Mouse (Mus musculus) hindbrain, embryonic 11.5 days (tissue): Measurements from ENCODE around the gene Scarf1. TPM values are rescaled to one million over a fixed set of nuclear protein-coding genes. Genes with fewer than 3 reads are reported as not detected.
A peak's percentile ranks its signal among the peaks of the same experiment; 100 is the strongest.

Source experiments
- ATAC-seq: fragments of 200-750 bp; cut with Nextera tagmentation; 2 replicates; pipeline ENCODE4 v1.8.0; 2017; ENCODE audit warnings: mild to moderate bottlenecking, moderate TSS enrichment, moderate library complexity; ENCODE audit not compliant: low FRiP score
- DNase-seq: peaks from one replicate; pipeline ENCODE4 v3.0.0-alpha.2; 2015; ENCODE audit warnings: low spot score
- H3K27ac ChIP-seq: fragments of 300-500 bp; sonication (generic); 2 replicates; pipeline ENCODE4 v1.5.1; 2014; ENCODE audit warnings: mild to moderate bottlenecking, low read depth, low read length
- H3K27me3 ChIP-seq: fragments of 300-500 bp; sonication (generic); 2 replicates; pipeline ENCODE4 v1.6.1; 2014; ENCODE audit warnings: mild to moderate bottlenecking, low read length, moderate library complexity, mixed read lengths; ENCODE audit not compliant: control insufficient read depth, insufficient read depth
- H3K36me3 ChIP-seq: fragments of 300-500 bp; sonication (generic); 2 replicates; pipeline ENCODE4 v1.6.1; 2014; ENCODE audit warnings: mild to moderate bottlenecking, low read length, moderate library complexity, mixed read lengths; ENCODE audit not compliant: control insufficient read depth, insufficient read depth
- H3K4me1 ChIP-seq: fragments of 300-500 bp; sonication (generic); replicated peaks from 2 replicates; pipeline ENCODE4 v1.6.1; 2014; ENCODE audit warnings: low read length, mixed read lengths; ENCODE audit not compliant: control insufficient read depth, insufficient read depth
- H3K4me2 ChIP-seq: fragments of 300-500 bp; sonication (generic); replicated peaks from 2 replicates; pipeline ENCODE4 v1.6.1; 2014; ENCODE audit warnings: mild to moderate bottlenecking, low read depth, low read length
- H3K4me3 ChIP-seq: fragments of 300-500 bp; sonication (generic); 2 replicates; pipeline ENCODE4 v1.5.1; 2014; ENCODE audit warnings: low read depth, low read length
- H3K9ac ChIP-seq: fragments of 300-500 bp; sonication (generic); 2 replicates; pipeline ENCODE4 v1.6.1; 2014; ENCODE audit warnings: low read depth, low read length
- H3K9me3 ChIP-seq: fragments of 300-500 bp; sonication (generic); 2 replicates; pipeline ENCODE4 v1.6.1; 2016; ENCODE audit warnings: low read length; ENCODE audit not compliant: control insufficient read depth
- WGBS: fragments of 180-500 bp; shearing (Covaris S2); extraction: QIAGEN DNeasy Blood & Tissue Kit; methylation state at CpG from one replicate; pipeline ENCODE4 v1.1.7; 2014; 5-methylcytosine and 5-hydroxymethylcytosine counted together
- polyA plus RNA-seq: library from polyadenylated mRNA; unstranded; fragments of >200 nt; fragmentation: Nextera tagmentation; extraction: Ambion mirVana; gene quantifications from 2 replicates; pipeline ENCODE4 v1.2.1, GENCODE M21; 2014

Gene Scarf1
- polyA plus RNA-seq, 1 experiment from 2014 or later: 3.4 TPM

DNA sequence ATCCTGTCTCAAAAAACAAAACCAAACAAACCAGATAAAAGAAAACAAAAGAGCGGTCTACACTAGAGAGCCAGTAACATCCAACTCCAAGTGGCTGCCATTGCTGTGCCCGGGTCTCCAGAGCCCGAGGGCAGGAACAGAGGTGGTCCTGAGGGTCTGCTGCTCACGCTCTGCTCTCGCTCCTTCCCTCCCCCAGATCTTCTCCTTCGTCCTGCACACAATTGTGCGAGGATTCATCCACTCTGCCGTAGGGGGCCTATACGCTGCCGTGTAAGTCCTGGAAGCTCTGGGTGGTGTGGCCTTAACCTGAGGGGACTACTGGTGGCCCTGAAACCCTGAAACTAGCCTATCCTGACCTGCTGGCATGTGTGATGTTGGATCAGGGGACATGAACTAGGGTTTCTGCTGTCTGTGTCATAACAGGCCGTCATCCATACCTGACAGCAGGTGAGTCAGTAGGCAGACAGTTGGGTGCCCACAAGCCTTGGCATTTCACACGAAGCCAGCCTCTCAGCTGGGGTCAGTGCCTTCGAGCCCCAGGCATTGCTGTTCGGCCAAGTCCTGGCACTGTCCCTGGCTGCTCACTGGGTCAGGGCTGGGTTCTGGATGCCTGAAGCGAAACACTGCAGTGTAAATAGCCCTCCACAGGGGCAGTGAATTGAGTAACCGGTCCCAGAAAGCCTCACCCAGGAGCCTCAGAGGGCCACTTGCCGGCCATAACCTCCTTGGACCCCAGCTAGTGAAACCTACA lies 57.2 kb downstream of the Scarf1 start:
- H3K4me3 ChIP-seq: no peak overlapping the region
- H3K9ac ChIP-seq: no peak overlapping the region
- DNase-seq (no peak), ATAC-seq (no peak)
- peaks cover 12% of the 10 kb centered on the region for H3K4me1 ChIP-seq
- no peaks in the 10 kb centered on the region for H3K9me3 ChIP-seq
- H3K27ac ChIP-seq: no peak overlapping the region
- no peaks in the 10 kb centered on the region for H3K36me3 ChIP-seq
- H3K4me2 ChIP-seq: no peak overlapping the region
- 88% methylated on average over 17 of the region's 17 CpGs for WGBS
- H3K27me3 ChIP-seq: no peaks in the 10 kb centered on the region

DNA sequence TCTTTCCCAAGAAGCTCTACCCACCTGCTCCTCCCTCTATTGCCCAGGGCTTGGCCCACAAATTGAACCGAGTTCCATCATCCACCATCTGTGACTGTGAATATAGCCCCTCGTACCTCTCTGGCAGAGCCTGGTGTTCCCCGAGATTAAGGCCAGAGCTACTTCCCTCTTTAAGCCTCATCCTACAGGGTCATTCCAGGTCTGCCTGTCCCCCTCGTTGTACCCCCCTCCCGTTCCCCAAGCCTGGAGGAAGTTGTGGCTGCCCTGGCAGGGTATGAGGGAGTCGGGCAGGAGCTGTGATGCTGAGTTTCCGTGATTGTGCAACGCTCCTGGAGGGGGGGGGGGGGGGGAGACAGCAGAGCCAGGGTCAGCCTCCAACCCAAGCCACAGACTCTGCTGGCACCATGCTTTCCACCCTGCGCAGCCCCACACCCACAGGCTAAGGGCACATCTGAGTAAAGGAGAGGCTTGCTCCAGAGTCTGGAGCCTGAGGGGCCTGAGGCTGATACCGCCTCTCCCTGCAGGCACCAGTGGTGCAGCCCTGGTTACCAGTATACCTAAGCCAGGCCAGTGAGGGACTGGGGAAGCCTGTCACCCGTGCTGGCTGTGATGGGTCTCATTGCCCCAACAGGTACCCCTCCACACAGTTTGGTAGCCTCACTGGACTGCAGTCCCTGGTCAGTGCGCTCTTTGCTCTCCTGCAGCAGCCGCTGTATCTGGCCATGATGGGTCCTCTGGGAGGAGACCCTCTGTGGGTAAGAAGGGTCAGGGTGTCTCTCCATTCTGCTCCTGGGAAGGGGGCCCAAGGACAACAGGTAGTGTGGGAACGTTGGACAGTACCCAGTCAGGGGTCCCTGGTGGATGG lies 58.0 kb downstream of the Scarf1 start:
- Histone ChIP-seq H3K9ac (no peak overlapping the region), H3K4me1 (peaks cover 12% of the 10 kb centered on the region), H3K4me3 (no peak overlapping the region), H3K27ac (no peak overlapping the region), H3K36me3 (no peaks in the 10 kb centered on the region), H3K4me2 (no peak overlapping the region), H3K27me3 (no peaks in the 10 kb centered on the region), H3K9me3 (no peaks in the 10 kb centered on the region)
- ATAC-seq (no peak), DNase-seq (no peak)
- WGBS: 75% methylated on average over 13 of the region's 14 CpGs

GRCm38 (mm10) chr11:75572301-75572791 lies 59.0 kb downstream of the Scarf1 start:
- H3K4me3 ChIP-seq: no peak overlapping the region
- no peaks in the 10 kb centered on the region for H3K36me3 ChIP-seq
- DNase-seq (peak; percentile 34), ATAC-seq (0 out of 2 replicates have a peak, but pooled peaks have one; percentile 29)
- peak overlapping the region; percentile 43; the same call in 1 of the 2 replicates for H3K27ac ChIP-seq
- H3K27me3 ChIP-seq: no peaks in the 10 kb centered on the region
- H3K4me1 ChIP-seq: peaks cover 12% of the 10 kb centered on the region
- 13% methylated on average over 10 of the region's 10 CpGs for WGBS
- H3K4me2 ChIP-seq: no peak overlapping the region
- no peaks in the 10 kb centered on the region for H3K9me3 ChIP-seq
- H3K9ac ChIP-seq: peak overlapping the region; percentile 12; the same call in 1 of the 2 replicates

- H3K4me3 ChIP-seq: no peak overlapping the region
- no peaks in the 10 kb centered on the region for H3K9me3 ChIP-seq
- H3K9ac ChIP-seq: peak overlapping the region; percentile 12; the same call in 1 of the 2 replicates
- peak; percentile 95 for DNase-seq
- no peaks in the 10 kb centered on the region for H3K27me3 ChIP-seq
- peak; percentile 86 for ATAC-seq
- peaks cover 12% of the 10 kb centered on the region for H3K4me1 ChIP-seq
- WGBS: 11% methylated on average over 12 of the region's 12 CpGs
- no peaks in the 10 kb centered on the region for H3K36me3 ChIP-seq
- no peak overlapping the region for H3K4me2 ChIP-seq
- peak overlapping the region; percentile 43 for H3K27ac ChIP-seq
These were observed 59.7 kb downstream of the Scarf1 start for GRCm38 (mm10) chr11:75572854-75573650.

GRCm38 (mm10) chr11:75574378-75575123 lies 61.2 kb downstream of the Scarf1 start:
- H3K27ac ChIP-seq: no peak overlapping the region
- H3K4me1 ChIP-seq: peaks cover 12% of the 10 kb centered on the region
- no peak overlapping the region for H3K9ac ChIP-seq
- no peak for DNase-seq
- no peak for ATAC-seq
- H3K4me3 ChIP-seq: no peak overlapping the region
- no peaks in the 10 kb centered on the region for H3K36me3 ChIP-seq
- no peaks in the 10 kb centered on the region for H3K9me3 ChIP-seq
- WGBS: 84% methylated on average over 5 of the region's 5 CpGs
- H3K4me2 ChIP-seq: no peak overlapping the region
- H3K27me3 ChIP-seq: no peaks in the 10 kb centered on the region

DNA sequence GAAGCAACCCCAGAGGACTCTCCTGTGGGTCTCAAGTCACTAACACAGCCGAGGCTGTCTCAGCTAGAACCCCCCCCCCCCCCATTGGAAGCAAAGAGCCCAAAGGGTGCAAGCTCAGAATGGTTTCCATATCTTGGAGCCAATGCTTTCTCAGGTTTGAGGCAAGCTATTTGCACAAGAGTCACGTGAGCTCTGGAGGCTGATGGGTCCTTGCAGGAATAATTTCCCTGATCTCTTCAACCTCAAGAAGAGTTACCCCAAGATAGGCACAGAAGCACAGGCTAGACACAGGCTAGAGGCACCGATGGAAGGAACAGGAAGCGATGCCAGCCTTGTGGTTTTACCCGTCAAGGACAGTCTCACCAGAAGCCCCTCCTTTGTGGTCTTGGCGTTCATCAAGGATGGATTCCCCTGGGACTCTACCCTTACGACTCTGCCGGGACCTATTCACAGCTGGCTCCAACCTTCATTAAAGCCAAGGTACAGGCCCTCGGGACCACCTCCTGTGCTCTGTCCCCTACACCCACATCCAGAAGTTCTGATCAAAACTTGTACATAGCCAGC lies 62.3 kb downstream of the Scarf1 start:
- ATAC-seq (no peak), DNase-seq (no peak)
- Histone ChIP-seq H3K27ac (no peak overlapping the region), H3K4me1 (peaks cover 12% of the 10 kb centered on the region), H3K9ac (no peak overlapping the region), H3K4me3 (no peak overlapping the region), H3K4me2 (no peak overlapping the region), H3K36me3 (no peaks in the 10 kb centered on the region), H3K9me3 (no peaks in the 10 kb centered on the region), H3K27me3 (no peaks in the 10 kb centered on the region)
- 74% methylated on average over 9 of the region's 9 CpGs for WGBS
